Mouse (Mus musculus): ENCODE measurements around the gene Nyap2. TPM values are rescaled to one million over a fixed set of nuclear protein-coding genes. Genes with fewer than 3 reads are reported as not detected.

The Nyap2 gene
- polyA plus RNA-seq, 1 experiment: 0.06 TPM

GRCm38 (mm10) chr1:81077665-81078314 lies 1.0 kb downstream of the Nyap2 start:
- no peak overlapping the region for H3K4me3 ChIP-seq (ENCODE audit: insufficient read depth, low read depth, low read length)
- no peaks in the 10 kb centered on the region for H3K27me3 ChIP-seq (replicated peaks; ENCODE audit: control insufficient read depth, insufficient read depth, low read length)
- no peak for DNase-seq
- 79% methylated on average over 9 of the region's 9 CpGs for WGBS
- H3K4me1 ChIP-seq (ENCODE audit: control insufficient read depth, insufficient read depth, low read length): no peaks in the 10 kb centered on the region
- no peaks in the 10 kb centered on the region for H3K36me3 ChIP-seq (ENCODE audit: control insufficient read depth, insufficient read depth, low read length)
- TF ChIP-seq POLR2A (IDR thresholded peaks at IDR 0.05; ENCODE audit: low read depth, low read length) (no peak), CTCF (conservative IDR thresholded peaks at IDR 0.05; ENCODE audit: insufficient read depth, insufficient read length, low read depth, low read length) (no peak)
- no peak overlapping the region for H3K27ac ChIP-seq (ENCODE audit: insufficient read depth, low read depth, low read length)

GRCm38 (mm10) chr1:81087485-81087884 lies 10.7 kb downstream of the Nyap2 start:
- Histone ChIP-seq H3K27ac (ENCODE audit: insufficient read depth, low read depth, low read length) (no peak overlapping the region), H3K36me3 (ENCODE audit: control insufficient read depth, insufficient read depth, low read length) (no peaks in the 10 kb centered on the region), H3K4me3 (ENCODE audit: insufficient read depth, low read depth, low read length) (no peak overlapping the region), H3K4me1 (ENCODE audit: control insufficient read depth, insufficient read depth, low read length) (no peaks in the 10 kb centered on the region), H3K27me3 (replicated peaks; ENCODE audit: control insufficient read depth, insufficient read depth, low read length) (no peaks in the 10 kb centered on the region)
- no peak for TF ChIP-seq CTCF (conservative IDR thresholded peaks at IDR 0.05; ENCODE audit: insufficient read depth, insufficient read length, low read depth, low read length)
- no peak for TF ChIP-seq POLR2A (IDR thresholded peaks at IDR 0.05; ENCODE audit: low read depth, low read length)
- 82% methylated on average over 5 of the region's 5 CpGs for WGBS
- DNase-seq: no peak

DNA sequence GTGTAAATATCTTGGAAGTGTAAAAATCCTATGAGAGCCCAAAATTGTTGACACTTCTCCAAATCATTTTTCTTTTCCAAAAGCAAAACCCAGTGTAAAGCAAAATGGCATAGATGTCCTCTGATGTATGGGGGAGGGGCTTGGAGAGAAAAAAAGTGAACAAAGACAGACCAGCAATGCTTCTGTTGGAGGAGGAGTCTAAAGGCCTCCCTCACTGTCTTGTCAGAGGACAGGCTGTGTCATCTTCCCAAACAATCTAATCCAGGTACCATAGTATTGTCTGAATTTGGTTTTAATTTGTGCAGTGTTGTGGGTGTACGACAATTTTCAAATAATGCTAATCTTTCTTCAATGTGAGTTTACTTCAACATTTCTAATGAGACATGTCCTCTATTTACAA lies 13.7 kb downstream of the Nyap2 start:
- no peaks in the 10 kb centered on the region for H3K4me1 ChIP-seq (ENCODE audit: control insufficient read depth, insufficient read depth, low read length)
- H3K27me3 ChIP-seq (replicated peaks; ENCODE audit: control insufficient read depth, insufficient read depth, low read length): no peaks in the 10 kb centered on the region
- TF ChIP-seq POLR2A (IDR thresholded peaks at IDR 0.05; ENCODE audit: low read depth, low read length): no peak
- no peak for TF ChIP-seq CTCF (conservative IDR thresholded peaks at IDR 0.05; ENCODE audit: insufficient read depth, insufficient read length, low read depth, low read length)
- H3K36me3 ChIP-seq (ENCODE audit: control insufficient read depth, insufficient read depth, low read length): no peaks in the 10 kb centered on the region
- no peak overlapping the region for H3K27ac ChIP-seq (ENCODE audit: insufficient read depth, low read depth, low read length)
- 83% methylated on average over 1 of the region's 1 CpGs for WGBS
- H3K4me3 ChIP-seq (ENCODE audit: insufficient read depth, low read depth, low read length): no peak overlapping the region
- no peak for DNase-seq

GRCm38 (mm10) chr1:81090979-81091378 lies 14.2 kb downstream of the Nyap2 start:
- TF ChIP-seq CTCF (conservative IDR thresholded peaks at IDR 0.05; ENCODE audit: insufficient read depth, insufficient read length, low read depth, low read length): no peak
- Histone ChIP-seq H3K27me3 (replicated peaks; ENCODE audit: control insufficient read depth, insufficient read depth, low read length) (no peaks in the 10 kb centered on the region), H3K4me3 (ENCODE audit: insufficient read depth, low read depth, low read length) (no peak overlapping the region), H3K27ac (ENCODE audit: insufficient read depth, low read depth, low read length) (no peak overlapping the region), H3K36me3 (ENCODE audit: control insufficient read depth, insufficient read depth, low read length) (no peaks in the 10 kb centered on the region), H3K4me1 (ENCODE audit: control insufficient read depth, insufficient read depth, low read length) (no peaks in the 10 kb centered on the region)
- 67% methylated on average over 3 of the region's 3 CpGs for WGBS
- no peak for DNase-seq

DNA sequence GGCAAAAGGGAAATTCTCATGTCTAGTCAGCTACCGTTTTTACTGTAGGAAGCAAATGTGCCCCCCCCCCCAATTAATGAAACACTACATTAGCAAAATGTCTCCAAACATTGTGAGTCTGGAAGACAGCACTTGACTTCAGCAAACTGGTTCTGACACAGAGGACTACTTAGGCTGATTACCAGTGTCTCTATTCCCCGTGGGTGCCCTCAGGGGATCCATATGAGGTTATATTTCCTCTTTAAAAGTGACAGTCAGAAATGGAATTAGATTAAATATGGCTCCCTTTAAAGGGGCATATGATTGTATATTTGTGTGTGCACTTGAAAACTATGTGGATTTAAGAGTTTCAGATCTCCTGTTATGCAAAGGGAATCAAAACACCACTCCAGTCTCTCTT lies 15.3 kb downstream of the Nyap2 start:
- H3K4me1 ChIP-seq (ENCODE audit: control insufficient read depth, insufficient read depth, low read length): no peaks in the 10 kb centered on the region
- no peaks in the 10 kb centered on the region for H3K27me3 ChIP-seq (replicated peaks; ENCODE audit: control insufficient read depth, insufficient read depth, low read length)
- DNase-seq: no peak
- H3K4me3 ChIP-seq (ENCODE audit: insufficient read depth, low read depth, low read length): no peak overlapping the region
- no peaks in the 10 kb centered on the region for H3K36me3 ChIP-seq (ENCODE audit: control insufficient read depth, insufficient read depth, low read length)
- WGBS: 81% methylated on average over 2 of the region's 2 CpGs
- no peak for TF ChIP-seq POLR2A (IDR thresholded peaks at IDR 0.05; ENCODE audit: low read depth, low read length)
- TF ChIP-seq CTCF (conservative IDR thresholded peaks at IDR 0.05; ENCODE audit: insufficient read depth, insufficient read length, low read depth, low read length): no peak
- no peak overlapping the region for H3K27ac ChIP-seq (ENCODE audit: insufficient read depth, low read depth, low read length)

- DNase-seq: no peak
- TF ChIP-seq CTCF (conservative IDR thresholded peaks at IDR 0.05; ENCODE audit: insufficient read depth, insufficient read length, low read depth, low read length): no peak
- TF ChIP-seq POLR2A (IDR thresholded peaks at IDR 0.05; ENCODE audit: low read depth, low read length): no peak
- Histone ChIP-seq H3K27ac (ENCODE audit: insufficient read depth, low read depth, low read length) (no peak overlapping the region), H3K4me1 (ENCODE audit: control insufficient read depth, insufficient read depth, low read length) (no peaks in the 10 kb centered on the region), H3K36me3 (ENCODE audit: control insufficient read depth, insufficient read depth, low read length) (no peaks in the 10 kb centered on the region), H3K4me3 (ENCODE audit: insufficient read depth, low read depth, low read length) (no peak overlapping the region), H3K27me3 (replicated peaks; ENCODE audit: control insufficient read depth, insufficient read depth, low read length) (no peaks in the 10 kb centered on the region)
- 80% methylated on average over 4 of the region's 4 CpGs for WGBS
Measured at GRCm38 (mm10) chr1:81092886-81093285, 16.1 kb downstream of the Nyap2 start.

GRCm38 (mm10) chr1:81098950-81099349 lies 22.2 kb downstream of the Nyap2 start:
- Histone ChIP-seq H3K27me3 (replicated peaks; ENCODE audit: control insufficient read depth, insufficient read depth, low read length) (no peaks in the 10 kb centered on the region), H3K27ac (ENCODE audit: insufficient read depth, low read depth, low read length) (no peak overlapping the region), H3K36me3 (ENCODE audit: control insufficient read depth, insufficient read depth, low read length) (no peaks in the 10 kb centered on the region), H3K4me3 (ENCODE audit: insufficient read depth, low read depth, low read length) (no peak overlapping the region), H3K4me1 (ENCODE audit: control insufficient read depth, insufficient read depth, low read length) (no peaks in the 10 kb centered on the region)
- WGBS: 54% methylated on average over 1 of the region's 1 CpGs
- no peak for DNase-seq
- TF ChIP-seq POLR2A (IDR thresholded peaks at IDR 0.05; ENCODE audit: low read depth, low read length) (no peak), CTCF (conservative IDR thresholded peaks at IDR 0.05; ENCODE audit: insufficient read depth, insufficient read length, low read depth, low read length) (no peak)
